Mouse (Mus musculus) spleen, adult 12 weeks (tissue): ENCODE results near the gene Phgr1.
A peak's percentile ranks its signal among the peaks of the same experiment; 100 is the strongest.

Source experiments
- DNase-seq: peaks from one replicate; pipeline ENCODE4 v3.0.0; 2022; ENCODE audit warnings: low spot score

The Phgr1 gene

DNA sequence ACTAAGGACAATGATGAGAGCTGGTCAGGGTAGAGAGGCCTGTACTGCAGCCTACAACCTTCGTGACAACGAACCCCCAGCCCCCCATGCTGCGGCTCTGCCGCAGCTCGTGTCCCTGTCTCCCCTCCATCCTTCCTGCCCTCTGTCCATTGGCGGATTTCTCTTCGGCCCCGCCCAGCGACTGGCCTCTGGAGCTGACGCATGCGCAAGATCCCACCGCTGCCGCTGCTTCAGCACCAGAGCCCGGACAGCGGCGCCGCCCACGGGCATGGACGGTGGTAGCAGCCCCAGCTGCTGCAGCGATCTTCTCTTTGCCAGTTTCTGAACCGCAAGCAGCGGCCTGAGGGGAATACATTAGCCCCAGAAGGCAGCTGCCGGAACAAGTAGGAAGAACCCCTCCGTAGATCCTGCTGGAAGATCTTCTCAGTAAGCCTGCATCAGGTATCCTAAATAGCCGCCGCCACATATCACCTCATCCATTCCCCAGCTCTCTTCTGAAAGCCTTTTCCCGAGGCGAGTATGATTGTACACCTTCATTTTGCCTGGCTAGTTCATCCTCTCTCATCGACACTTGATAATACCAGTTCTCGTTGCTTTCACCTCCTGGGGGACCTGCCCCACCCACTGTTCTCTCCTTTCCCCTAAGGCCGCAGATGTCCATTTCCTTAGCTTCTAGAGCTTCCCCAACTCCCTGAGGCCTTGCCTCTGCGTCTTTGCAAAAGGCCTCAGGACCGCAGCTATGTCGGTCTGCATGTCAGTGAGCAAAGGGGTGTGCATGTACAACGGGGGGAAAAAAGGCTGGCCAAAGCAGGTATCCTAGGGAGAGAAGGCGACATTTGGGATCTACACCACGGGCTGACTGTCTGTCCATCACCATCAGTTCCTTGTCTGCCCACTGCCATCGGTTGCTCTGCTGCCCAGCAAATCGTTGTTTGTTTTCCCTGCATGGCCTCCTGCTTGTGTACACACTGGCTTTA, 7.2 kb downstream of the Phgr1 start, which contains the start of gene Disp2:
TSS of gene Disp2 (plus strand) at position 216 of the 977 bp plus-strand sequence.
- peak; percentile 66 for DNase-seq

GRCm38 (mm10) chr2:118781115-118781514, 8.5 kb downstream of the Phgr1 start:
- DNase-seq, result no peak

- no peak for DNase-seq
Observed at GRCm38 (mm10) chr2:118782303-118782702, 9.7 kb downstream of the Phgr1 start.

DNA sequence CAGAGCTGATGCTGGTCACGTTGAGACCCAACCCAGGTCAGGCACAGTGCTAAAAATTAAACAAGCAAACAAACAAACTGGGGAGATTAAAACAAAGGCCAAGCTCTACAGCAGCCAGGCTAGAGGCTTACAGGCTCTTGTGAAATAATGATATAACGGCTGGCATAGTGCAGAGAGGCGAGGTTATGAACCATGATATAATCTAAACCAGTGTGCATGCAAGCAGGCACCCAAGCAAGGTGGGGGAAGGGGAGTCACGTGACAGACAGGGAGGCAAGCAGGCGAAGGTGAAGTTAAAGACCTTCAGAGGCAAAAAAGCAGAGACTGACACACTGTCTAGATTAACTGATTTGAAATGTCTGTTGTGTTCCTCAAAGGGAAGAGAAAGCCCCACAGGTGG, 10.5 kb downstream of the Phgr1 start:
- DNase-seq, result no peak

- no peak for DNase-seq
Observed at GRCm38 (mm10) chr2:118783663-118784062, 11.1 kb downstream of the Phgr1 start.

GRCm38 (mm10) chr2:118786525-118786924, 14.0 kb downstream of the Phgr1 start:
- no peak for DNase-seq

DNA sequence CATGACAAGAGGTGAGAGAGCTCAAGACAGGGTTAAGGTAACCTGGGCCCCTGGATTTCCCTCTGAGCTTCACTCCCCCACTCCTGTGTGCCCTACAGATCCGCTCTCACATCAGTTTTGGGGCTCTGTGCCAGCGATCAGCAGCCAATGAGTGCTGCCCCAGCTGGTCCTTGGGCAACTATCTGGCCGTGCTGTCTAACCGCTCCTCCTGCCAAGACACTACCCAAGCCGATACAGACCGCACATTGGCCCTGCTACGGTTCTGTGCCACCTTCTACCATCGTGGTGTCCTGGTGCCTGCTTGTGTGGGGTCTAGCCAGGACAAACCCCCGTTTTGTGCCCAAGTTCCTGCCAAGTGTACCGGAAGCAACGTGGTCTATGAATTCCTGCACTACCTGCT, 16.9 kb downstream of the Phgr1 start:
- no peak for DNase-seq

DNA sequence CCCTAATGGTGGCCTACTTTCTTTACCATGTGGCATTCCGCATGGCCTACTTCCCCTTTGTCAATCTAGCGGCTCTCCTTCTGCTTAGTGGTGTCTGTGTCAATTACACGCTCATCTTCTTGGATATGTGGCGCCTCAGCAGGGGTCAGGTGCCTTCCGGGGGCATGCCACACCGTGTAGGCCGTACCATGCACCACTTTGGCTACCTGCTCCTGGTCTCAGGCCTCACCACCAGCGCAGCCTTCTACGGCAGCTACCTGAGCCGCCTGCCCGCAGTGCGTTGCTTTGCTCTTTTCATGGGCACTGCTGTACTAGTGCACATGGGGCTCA, 17.6 kb downstream of the Phgr1 start:
- DNase-seq, result no peak

DNA sequence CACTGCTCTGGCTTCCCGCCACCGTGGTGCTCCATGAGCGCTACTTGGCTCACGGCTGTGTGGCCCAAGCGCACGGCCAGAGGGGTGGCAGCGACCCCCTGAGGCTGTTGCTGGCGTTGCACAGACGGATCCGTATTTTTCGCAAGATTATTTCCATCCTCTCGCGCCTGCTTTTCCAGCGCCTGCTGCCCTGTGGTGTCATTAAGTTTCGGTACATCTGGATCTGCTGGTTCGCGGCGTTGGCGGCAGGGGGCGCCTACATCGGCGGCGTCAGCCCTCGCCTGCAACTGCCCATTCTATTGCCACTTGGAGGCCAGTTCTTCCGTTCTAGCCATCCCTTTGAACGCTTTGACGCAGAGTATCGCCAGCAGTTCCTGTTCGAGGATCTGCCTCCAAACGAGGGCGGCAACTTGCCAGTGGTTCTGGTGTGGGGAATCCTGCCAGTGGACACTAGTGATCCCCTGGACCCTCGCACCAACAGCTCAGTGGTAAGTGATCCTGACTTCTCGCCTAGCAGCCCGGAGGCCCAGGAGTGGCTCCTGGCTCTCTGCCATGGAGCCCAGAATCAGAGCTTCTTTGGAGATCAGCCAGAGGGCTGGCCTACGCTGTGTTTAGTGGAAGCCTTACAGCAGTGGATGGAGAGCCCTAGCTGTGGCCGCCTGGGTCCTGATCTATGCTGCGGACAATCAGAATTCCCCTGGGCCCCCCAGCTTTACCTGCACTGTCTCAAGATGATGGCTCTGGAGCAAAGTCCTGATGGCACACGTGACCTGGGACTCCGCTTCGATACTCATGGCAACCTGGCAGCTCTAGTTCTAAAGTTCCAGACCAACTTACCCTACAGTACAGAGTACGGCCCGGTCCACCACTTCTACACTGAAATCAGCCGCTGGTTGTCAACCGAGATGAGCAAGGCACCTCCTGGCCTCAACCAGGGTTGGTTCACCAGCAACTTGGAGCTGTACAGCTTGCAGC, 18.3 kb downstream of the Phgr1 start:
- no peak for DNase-seq

DNA sequence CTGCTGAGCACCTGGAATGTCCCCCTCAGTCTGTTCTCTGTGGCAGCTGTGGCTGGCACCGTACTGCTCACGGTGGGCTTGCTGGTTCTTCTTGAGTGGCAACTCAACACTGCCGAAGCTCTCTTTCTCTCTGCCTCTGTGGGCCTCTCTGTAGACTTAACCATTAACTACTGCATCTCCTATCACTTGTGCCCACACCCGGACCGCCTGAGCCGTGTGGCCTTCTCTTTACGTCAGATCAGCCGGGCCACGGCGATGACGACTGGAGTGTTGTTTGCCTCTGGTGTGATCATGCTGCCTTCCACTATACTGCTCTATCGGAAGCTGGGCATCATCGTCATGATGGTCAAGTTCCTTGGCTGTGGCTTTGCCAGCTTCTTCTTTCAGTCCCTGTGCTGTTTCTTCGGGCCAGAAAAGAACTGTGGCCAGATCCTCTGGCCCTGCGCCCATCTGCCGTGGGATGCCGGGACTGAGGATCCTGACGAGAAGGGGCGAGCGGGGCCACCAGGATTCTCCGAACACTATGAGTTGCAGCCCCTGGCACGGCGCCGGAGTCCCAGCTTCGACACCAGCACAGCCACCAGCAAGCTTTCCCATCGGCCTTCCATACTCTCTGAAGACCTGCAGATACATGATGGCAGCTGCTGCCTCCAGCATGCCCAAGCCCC, 19.2 kb downstream of the Phgr1 start:
- no peak for DNase-seq

- no peak for DNase-seq
Observed at GRCm38 (mm10) chr2:118792259-118792613, 19.7 kb downstream of the Phgr1 start.

DNA sequence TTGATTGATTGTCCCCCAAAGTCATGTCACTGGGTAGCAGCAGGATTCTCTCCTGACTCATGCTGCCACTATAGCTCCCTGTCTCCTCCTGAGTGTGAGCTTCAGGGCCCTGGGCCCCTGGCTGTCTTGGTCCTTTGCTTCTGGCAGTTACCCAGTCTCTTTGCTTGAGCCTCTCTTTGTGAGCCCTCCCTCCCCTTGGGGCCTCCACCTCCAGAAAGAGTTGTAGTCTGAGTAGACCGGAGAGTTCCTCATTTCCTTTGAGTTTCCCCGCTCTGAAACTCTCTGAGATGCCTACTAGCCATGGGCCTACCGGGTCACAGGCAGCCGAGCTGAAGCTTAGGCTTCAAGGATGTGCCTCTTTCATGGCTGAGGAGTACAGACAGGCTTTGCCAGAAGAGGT, 21.1 kb downstream of the Phgr1 start:
- no peak for DNase-seq

DNA sequence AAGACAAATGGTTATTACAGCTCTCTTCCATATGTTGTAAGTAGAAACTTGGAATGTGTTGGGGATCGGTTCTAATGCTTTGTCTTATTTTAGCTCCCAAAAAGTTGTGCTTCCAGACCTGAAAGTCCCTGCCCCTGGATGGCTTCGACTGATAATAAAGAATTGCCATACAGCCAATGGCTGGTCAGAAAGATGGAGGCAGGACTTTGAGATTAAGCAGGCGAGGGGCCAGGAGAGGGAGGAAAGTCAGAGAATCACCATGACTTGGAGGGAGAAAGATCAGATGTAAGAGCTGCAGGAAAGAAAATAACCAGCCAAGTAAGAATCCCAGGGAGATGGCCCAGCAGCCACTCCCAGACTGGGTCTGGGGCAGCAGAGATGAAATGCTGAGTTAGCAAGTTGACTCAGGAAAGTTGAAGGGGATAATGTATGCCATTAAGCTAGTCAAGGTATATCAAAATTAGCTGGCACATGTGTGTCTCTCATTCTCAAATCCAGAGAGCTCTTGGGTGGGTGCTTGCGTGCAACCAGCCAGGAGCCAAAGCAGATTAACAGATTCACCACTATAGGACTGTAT, 30.1 kb downstream of the Phgr1 start:
- DNase-seq, result no peak

DNA sequence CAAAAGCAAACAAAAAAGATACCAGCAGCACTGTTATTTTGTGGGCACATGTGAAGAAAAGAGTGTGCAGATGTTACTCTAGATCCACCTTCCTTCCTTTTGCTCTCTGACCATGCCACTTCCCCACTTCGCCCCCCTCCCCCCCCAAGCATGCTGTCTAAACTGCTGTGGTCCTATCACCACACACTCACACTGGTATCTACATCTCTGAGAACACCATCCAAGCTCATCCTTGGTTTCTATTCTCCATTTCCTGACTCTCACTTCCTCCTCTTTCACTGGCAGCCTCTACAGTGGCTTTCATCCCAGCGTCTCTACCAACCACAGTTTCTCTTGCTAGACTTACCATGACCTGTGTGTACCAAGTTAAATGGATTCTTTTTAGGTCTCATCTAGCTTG, 31.9 kb downstream of the Phgr1 start:
- DNase-seq, result no peak

GRCm38 (mm10) chr2:118805137-118805536, 32.6 kb downstream of the Phgr1 start:
- no peak for DNase-seq

DNA sequence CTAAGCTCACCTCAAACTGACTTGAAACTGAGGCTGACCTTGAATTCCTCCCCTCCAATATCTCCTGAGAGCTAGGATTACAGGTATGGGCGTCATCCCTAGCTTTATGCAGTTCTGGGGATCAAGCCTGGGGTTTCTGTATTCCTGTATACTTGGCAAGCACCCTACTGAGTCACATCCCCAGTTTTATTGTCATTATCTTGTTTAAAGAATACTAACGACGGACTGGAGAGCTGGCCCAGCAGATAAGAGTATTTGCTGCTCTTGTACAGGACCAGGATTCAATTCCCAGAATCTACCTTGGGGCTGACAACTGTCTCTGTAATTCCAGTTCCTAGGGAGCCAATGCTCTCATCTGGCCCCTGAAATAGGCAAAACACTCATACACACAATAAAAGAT, 33.2 kb downstream of the Phgr1 start:
- no peak for DNase-seq

- no peak for DNase-seq
Observed at GRCm38 (mm10) chr2:118806860-118807259, 34.3 kb downstream of the Phgr1 start.

DNA sequence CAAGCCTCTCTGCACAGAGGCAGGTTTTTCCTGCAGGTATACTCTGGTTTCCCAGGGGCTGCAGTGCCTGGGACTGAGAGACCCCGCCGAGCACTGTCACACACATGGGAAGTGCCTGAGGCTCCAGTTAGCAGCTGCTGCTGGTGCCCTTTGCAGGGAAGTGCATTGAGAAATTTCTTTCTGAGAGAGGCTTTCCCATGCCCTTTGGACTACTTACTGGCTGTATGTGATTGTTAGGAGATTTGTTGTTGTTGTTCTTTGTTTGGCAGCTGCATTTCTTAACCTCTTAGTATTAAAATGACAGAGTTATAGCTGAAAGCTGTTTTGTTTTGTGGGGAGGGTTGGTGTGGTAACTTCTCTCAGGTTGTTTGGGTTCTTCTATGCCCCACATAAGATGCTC, 38.3 kb downstream of the Phgr1 start:
- no peak for DNase-seq

DNA sequence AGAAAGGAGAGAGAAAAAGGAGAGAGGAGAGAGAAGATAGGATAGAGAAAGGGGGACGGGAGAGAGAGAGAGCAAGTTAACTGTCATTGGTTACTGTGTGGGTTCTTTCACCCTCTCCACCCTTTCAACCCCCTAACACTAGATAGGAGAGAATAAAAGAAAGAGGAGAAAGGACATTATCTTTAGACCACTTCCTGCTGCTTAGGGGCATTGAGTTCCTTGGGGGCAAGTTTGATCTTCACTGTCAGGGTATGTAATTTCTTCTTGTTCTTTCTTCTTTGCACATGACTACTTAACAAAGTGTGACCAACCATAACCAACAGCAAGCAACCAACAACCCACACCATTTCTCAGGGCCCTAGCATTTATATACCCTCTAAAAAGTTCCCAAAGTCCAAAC, 40.2 kb downstream of the Phgr1 start:
- DNase-seq, result no peak

GRCm38 (mm10) chr2:118813981-118814836, 41.6 kb downstream of the Phgr1 start, which contains the start of gene Knstrn:
TSS of gene Knstrn (plus strand) at chr2:118814003.
- DNase-seq, result peak; percentile 76

DNA sequence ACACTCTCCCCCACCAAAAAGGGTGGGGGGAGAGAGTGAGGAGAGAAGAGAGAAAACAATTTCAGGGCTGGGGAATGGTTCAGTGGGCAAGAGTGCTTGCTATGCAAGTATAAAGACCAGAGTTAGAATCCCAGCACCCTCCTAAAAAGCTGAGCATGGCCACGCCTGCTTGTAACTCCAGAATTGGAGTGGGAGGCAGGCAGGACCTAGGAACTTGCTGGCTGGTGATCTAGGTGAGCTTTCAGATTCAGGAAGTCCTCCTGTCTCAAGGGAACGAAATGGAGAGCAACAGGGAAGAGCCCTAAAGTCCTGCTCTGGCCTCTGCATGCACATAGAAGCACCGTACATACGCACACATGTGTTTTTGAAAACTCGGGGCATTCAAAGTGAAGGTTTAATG, 50.2 kb downstream of the Phgr1 start:
- no peak for DNase-seq
